1 mouse cellular context compared by ENCODE assay signal in genomic region chr15:97721008-97721701, GRCm38 (mm10).
TF ChIP-seq lines count a peak whose summit lies in the region.

No protein-coding gene starts in this region.

TF ChIP-seq in CH12.LX, 34 proteins besides CTCF, POLR2A, EP300 and RAD21 (continued from another document):
- peak; percentile 43; the same call in 1 of the 2 replicates for TF ChIP-seq POLR2AphosphoS2 (IDR thresholded peaks at IDR 0.05; ENCODE audit: low read depth, low read length)
- no peak for TF ChIP-seq USF2 (conservative IDR thresholded peaks at IDR 0.05; ENCODE audit: low read depth, low read length)
- TF ChIP-seq MAFK (IDR thresholded peaks at IDR 0.05; ENCODE audit: insufficient replicate concordance, low read length) = 0 out of 2 replicates have a peak, but pooled peaks have one; percentile 55
- peak; percentile 82 for TF ChIP-seq MAX (IDR thresholded peaks at IDR 0.05; ENCODE audit: low read length)
- TF ChIP-seq HCFC1 (IDR thresholded peaks at IDR 0.05; ENCODE audit: low read depth, low read length) = peak; percentile 30; the same call in 1 of the 2 replicates
- peak; percentile 51; the same call in 1 of the 2 replicates for TF ChIP-seq MXI1 (IDR thresholded peaks at IDR 0.05; ENCODE audit: low read depth, low read length)
- TF ChIP-seq MYC (IDR thresholded peaks at IDR 0.05; ENCODE audit: low read depth, low read length) = peak; percentile 37; the same call in 1 of the 2 replicates
- TF ChIP-seq NELFE (IDR thresholded peaks at IDR 0.05; ENCODE audit: low read depth, low read length) = peak; percentile 54; the same call in 1 of the 2 replicates
- peak; percentile 80 for TF ChIP-seq BHLHE40 (IDR thresholded peaks at IDR 0.05; ENCODE audit: low read depth, low read length)
- TF ChIP-seq KAT2A (IDR thresholded peaks at IDR 0.05; ENCODE audit: insufficient replicate concordance, low read length) = no peak
- TF ChIP-seq TCF12 (IDR thresholded peaks at IDR 0.05; ENCODE audit: low read depth, low read length) = peak; percentile 91
- peak; percentile 86 for TF ChIP-seq CHD2 (IDR thresholded peaks at IDR 0.05; ENCODE audit: low read length)
- TF ChIP-seq GABPA (IDR thresholded peaks at IDR 0.05; ENCODE audit: insufficient replicate concordance, low read depth, low read length) = no peak
- no peak; the same call in 1 of the 2 replicates for TF ChIP-seq USF1 (IDR thresholded peaks at IDR 0.05; ENCODE audit: low read depth, low read length)
- peak; percentile 90 for TF ChIP-seq IRF4 (IDR thresholded peaks at IDR 0.05; ENCODE audit: low read depth, low read length)
- TF ChIP-seq ZKSCAN1 (IDR thresholded peaks at IDR 0.05; ENCODE audit: borderline replicate concordance, low read depth, low read length) = no peak
TF ChIP-seq in CH12.LX: peak in this region for 19.
